Mouse (Mus musculus) E14TG2a.4 (cell line): Measurements from ENCODE around the gene Cyp11a1.

Source experiments
- H3K27me3 ChIP-seq: 2 replicates; pipeline ENCODE4 v1.6.1; 2014; ENCODE audit warnings: low read length, control low read depth; ENCODE audit not compliant: insufficient read depth
- H3K36me3 ChIP-seq: 2 replicates; pipeline ENCODE4 v1.6.1; 2014; ENCODE audit warnings: low read length, control low read depth; ENCODE audit not compliant: insufficient read depth
- H3K4me1 ChIP-seq: replicated peaks from 2 replicates; pipeline ENCODE4 v1.6.1; 2014; ENCODE audit warnings: low read depth, low read length, control low read depth
- H3K4me3 ChIP-seq: replicated peaks from 2 replicates; pipeline ENCODE4 v1.5.1; 2014; ENCODE audit warnings: mild to moderate bottlenecking, low read length
- H3K9me3 ChIP-seq: 2 replicates; pipeline ENCODE4 v1.6.1; 2014; ENCODE audit warnings: low read length, control low read depth
- CTCF ChIP-seq: conservative IDR thresholded peaks from 2 replicates; pipeline ENCODE4 v1.5.1; 2014; ENCODE audit warnings: low read length
- NANOG ChIP-seq: IDR thresholded peaks from 2 replicates; pipeline ENCODE4 v1.6.1; 2014; ENCODE audit warnings: borderline replicate concordance, low read length, mixed read lengths
- POU5F1 ChIP-seq: IDR thresholded peaks from 2 replicates; pipeline ENCODE4 v1.6.1; 2014; ENCODE audit warnings: low read length, borderline replicate concordance

The Cyp11a1 gene

GRCm38 (mm10) chr9:57985304-57985703 is 20.9 kb upstream of the Cyp11a1 start:
- peaks cover 39% of the 10 kb centered on the region for H3K9me3 ChIP-seq
- TF ChIP-seq NANOG: no peak
- TF ChIP-seq POU5F1: no peak
- no peak for TF ChIP-seq CTCF
- H3K4me1 ChIP-seq: 0 out of 2 replicates have a peak, but pooled peaks cover 8% of the 10 kb centered on the region
- H3K27me3 ChIP-seq: peaks cover 13% of the 10 kb centered on the region
- no peak overlapping the region for H3K4me3 ChIP-seq
- H3K36me3 ChIP-seq: no peaks in the 10 kb centered on the region

- H3K36me3 ChIP-seq: no peaks in the 10 kb centered on the region
- H3K4me3 ChIP-seq: no peak overlapping the region
- no peak for TF ChIP-seq NANOG
- no peak for TF ChIP-seq POU5F1
- no peak for TF ChIP-seq CTCF
- H3K9me3 ChIP-seq: peaks cover 36% of the 10 kb centered on the region
- H3K4me1 ChIP-seq: 0 out of 2 replicates have a peak, but pooled peaks cover 8% of the 10 kb centered on the region
- peaks cover 10% of the 10 kb centered on the region for H3K27me3 ChIP-seq
Measured at GRCm38 (mm10) chr9:57986293-57986692, 19.9 kb upstream of the Cyp11a1 start.

GRCm38 (mm10) chr9:57988098-57988497 is 18.1 kb upstream of the Cyp11a1 start:
- H3K27me3 ChIP-seq: peaks cover 15% of the 10 kb centered on the region
- H3K9me3 ChIP-seq: peaks cover 30% of the 10 kb centered on the region
- H3K4me3 ChIP-seq: no peak overlapping the region
- H3K36me3 ChIP-seq: no peaks in the 10 kb centered on the region
- TF ChIP-seq CTCF (no peak), POU5F1 (no peak), NANOG (no peak)
- 0 out of 2 replicates have a peak, but pooled peaks cover 8% of the 10 kb centered on the region for H3K4me1 ChIP-seq

GRCm38 (mm10) chr9:57989309-57989708 is 16.9 kb upstream of the Cyp11a1 start:
- Histone ChIP-seq H3K27me3 (peaks cover 15% of the 10 kb centered on the region), H3K36me3 (no peaks in the 10 kb centered on the region), H3K4me3 (no peak overlapping the region), H3K4me1 (0 out of 2 replicates have a peak, but pooled peaks cover 8% of the 10 kb centered on the region), H3K9me3 (peaks cover 19% of the 10 kb centered on the region)
- TF ChIP-seq CTCF (no peak), NANOG (no peak), POU5F1 (no peak)

- H3K4me1 ChIP-seq: 0 out of 2 replicates have a peak, but pooled peaks cover 8% of the 10 kb centered on the region
- no peak overlapping the region for H3K4me3 ChIP-seq
- peak; percentile 63 for TF ChIP-seq CTCF
- no peak for TF ChIP-seq NANOG
- no peak for TF ChIP-seq POU5F1
- peaks cover 6% of the 10 kb centered on the region for H3K9me3 ChIP-seq
- no peaks in the 10 kb centered on the region for H3K36me3 ChIP-seq
- H3K27me3 ChIP-seq: peaks cover 15% of the 10 kb centered on the region
Measured at GRCm38 (mm10) chr9:57990438-57991110, 15.6 kb upstream of the Cyp11a1 start.

GRCm38 (mm10) chr9:57992060-57992459 is 14.2 kb upstream of the Cyp11a1 start:
- Histone ChIP-seq H3K36me3 (no peaks in the 10 kb centered on the region), H3K4me3 (no peak overlapping the region)
- TF ChIP-seq NANOG (no peak), CTCF (no peak), POU5F1 (no peak)

GRCm38 (mm10) chr9:57992781-57993591 is 13.2 kb upstream of the Cyp11a1 start:
- Histone ChIP-seq H3K4me3 (no peak overlapping the region), H3K4me1 (peaks cover 18% of the 10 kb centered on the region), H3K36me3 (no peaks in the 10 kb centered on the region), H3K9me3 (no peaks in the 10 kb centered on the region), H3K27me3 (peaks cover 16% of the 10 kb centered on the region)
- TF ChIP-seq POU5F1: no peak

More at GRCm38 (mm10) chr9:57992060-57992459, 14.2 kb upstream of the Cyp11a1 start:
- Histone ChIP-seq H3K27me3 (peaks cover 18% of the 10 kb centered on the region), H3K9me3 (no peaks in the 10 kb centered on the region), H3K4me1 (peaks cover 12% of the 10 kb centered on the region)

GRCm38 (mm10) chr9:57995282-57995681 is 10.9 kb upstream of the Cyp11a1 start:
- Histone ChIP-seq H3K27me3 (peaks cover 8% of the 10 kb centered on the region; the same call in 1 of the 2 replicates), H3K36me3 (no peaks in the 10 kb centered on the region), H3K4me3 (no peak overlapping the region), H3K4me1 (peaks cover 25% of the 10 kb centered on the region), H3K9me3 (no peaks in the 10 kb centered on the region)
- TF ChIP-seq NANOG: no peak
- TF ChIP-seq CTCF: peak; percentile 58

GRCm38 (mm10) chr9:57997511-57998031 is 8.6 kb upstream of the Cyp11a1 start:
- Histone ChIP-seq H3K36me3 (no peaks in the 10 kb centered on the region), H3K27me3 (peaks cover 7% of the 10 kb centered on the region; the same call in 1 of the 2 replicates), H3K9me3 (no peaks in the 10 kb centered on the region), H3K4me3 (peak overlapping the region; percentile 81), H3K4me1 (peaks cover 46% of the 10 kb centered on the region)
- TF ChIP-seq NANOG (no peak), POU5F1 (no peak), CTCF (no peak)
